Mouse (Mus musculus) stomach, postnatal 0 days (tissue): ENCODE measurements around the gene Myof.

Experiments used
- CTCF ChIP-seq: IDR thresholded peaks from 2 replicates; pipeline ENCODE4 v1.5.1; 2016; ENCODE audit warnings: antibody characterized with exemption, low read depth, mild to moderate bottlenecking, moderate library complexity
- EP300 ChIP-seq: optimal IDR thresholded peaks from 2 replicates; pipeline ENCODE3; 2016; ENCODE audit warnings: antibody characterized with exemption

DNA sequence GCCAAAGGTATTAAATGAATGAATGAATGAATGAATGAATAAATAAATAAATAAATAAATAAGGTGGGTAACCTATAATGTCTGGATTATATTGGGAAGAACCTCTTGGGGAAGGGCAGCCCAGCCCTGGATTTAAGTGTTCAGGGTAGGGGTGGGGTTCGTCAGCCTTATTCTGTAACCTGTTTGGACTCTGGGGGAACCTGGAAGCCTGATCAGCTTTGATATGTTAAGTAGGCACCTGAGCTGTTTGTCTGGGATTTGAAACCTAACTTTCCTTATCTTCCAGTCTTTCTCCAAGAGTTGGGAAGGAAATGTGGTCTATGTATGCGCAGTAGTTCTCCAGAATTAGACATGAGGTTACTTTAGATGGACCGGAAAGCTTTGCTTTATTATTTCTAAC lies 19.8 kb upstream of the Myof start:
- TF ChIP-seq CTCF (no peak), EP300 (no peak)
